Mouse (Mus musculus) limb, embryonic 11.5 days (tissue): Measurements from ENCODE around the gene Gnmt. TPM values are rescaled to one million over a fixed set of nuclear protein-coding genes. Genes with fewer than 3 reads are reported as not detected.
"Not testable (repeated sequence)": the region's sequence is repeated elsewhere in the genome, so short reads cannot be mapped to it uniquely, and the experiment has no call there.

Experiments used
- ATAC-seq: fragments of 200-750 bp; cut with Nextera tagmentation; 2 replicates; pipeline ENCODE4 v1.8.0; 2017; ENCODE audit warnings: low read depth; ENCODE audit not compliant: insufficient number of reproducible peaks, low FRiP score, low TSS enrichment
- DNase-seq: peaks from one replicate; pipeline ENCODE4 v3.0.0-alpha.2; 2015; ENCODE audit warnings: low spot score
- H3K27ac ChIP-seq: fragments of 300-500 bp; sonication (generic); replicated peaks from 2 replicates; pipeline ENCODE4 v1.5.1; 2014; ENCODE audit warnings: low read depth, mild to moderate bottlenecking, low read length
- H3K27me3 ChIP-seq: fragments of 300-500 bp; sonication (generic); 2 replicates; pipeline ENCODE4 v1.6.1; 2014; ENCODE audit warnings: mild to moderate bottlenecking, low read length, mixed read lengths; ENCODE audit not compliant: control insufficient read depth, insufficient read depth
- H3K36me3 ChIP-seq: fragments of 300-500 bp; sonication (generic); 2 replicates; pipeline ENCODE4 v1.6.1; 2014; ENCODE audit warnings: mild to moderate bottlenecking, low read length, moderate library complexity, mixed read lengths; ENCODE audit not compliant: control insufficient read depth, insufficient read depth
- H3K4me1 ChIP-seq: fragments of 300-500 bp; sonication (generic); 2 replicates; pipeline ENCODE4 v1.6.1; 2014; ENCODE audit warnings: low read length, mixed read lengths; ENCODE audit not compliant: control insufficient read depth, insufficient read depth
- H3K4me2 ChIP-seq: fragments of 300-500 bp; sonication (generic); 2 replicates; pipeline ENCODE4 v1.6.1; 2014; ENCODE audit warnings: low read depth, mild to moderate bottlenecking, moderate library complexity; ENCODE audit not compliant: severe bottlenecking
- H3K4me3 ChIP-seq: fragments of 300-500 bp; sonication (generic); 2 replicates; pipeline ENCODE4 v1.5.1; 2014; ENCODE audit warnings: low read depth, low read length
- H3K9ac ChIP-seq: fragments of 300-500 bp; sonication (generic); 2 replicates; pipeline ENCODE4 v1.6.1; 2014; ENCODE audit warnings: mild to moderate bottlenecking, low read length
- H3K9me3 ChIP-seq: fragments of 300-500 bp; sonication (generic); 2 replicates; pipeline ENCODE4 v1.6.1; 2016; ENCODE audit warnings: low read length; ENCODE audit not compliant: control insufficient read depth
- WGBS: fragments of 180-500 bp; shearing (Covaris S2); extraction: QIAGEN DNeasy Blood & Tissue Kit; methylation state at CpG from one replicate; pipeline ENCODE4 v1.1.7; 2014; 5-methylcytosine and 5-hydroxymethylcytosine counted together
- polyA plus RNA-seq: library from polyadenylated mRNA; unstranded; fragments of >200 nt; fragmentation: Nextera tagmentation; extraction: Ambion mirVana; gene quantifications from 2 replicates; pipeline ENCODE4 v1.2.1, GENCODE M21; 2014

The Gnmt gene
- polyA plus RNA-seq, 1 experiment from 2014 or later: 0.35 TPM

- H3K9me3 ChIP-seq: no peaks in the 10 kb centered on the region
- no peak overlapping the region for H3K27ac ChIP-seq
- H3K27me3 ChIP-seq: no peaks in the 10 kb centered on the region
- no peak for DNase-seq
- ATAC-seq: no peak
- H3K36me3 ChIP-seq: peaks cover 4% of the 10 kb centered on the region
- peaks cover 11% of the 10 kb centered on the region; the same call in 1 of the 2 replicates for H3K4me1 ChIP-seq
- H3K9ac ChIP-seq: no peak overlapping the region
- 77% methylated on average over 4 of the region's 4 CpGs for WGBS
- no peak overlapping the region for H3K4me3 ChIP-seq
- H3K4me2 ChIP-seq: no peak overlapping the region
These were observed 42.1 kb upstream of the Gnmt start for GRCm38 (mm10) chr17:46771025-46771424.

GRCm38 (mm10) chr17:46770546-46770945, 41.6 kb upstream of the Gnmt start:
- 92% methylated on average over 11 of the region's 11 CpGs for WGBS

GRCm38 (mm10) chr17:46767868-46768267, 38.9 kb upstream of the Gnmt start:
- no peaks in the 10 kb centered on the region for H3K36me3 ChIP-seq
- H3K27ac ChIP-seq: no peak overlapping the region
- peak overlapping the region; percentile 30; the same call in 1 of the 2 replicates for H3K9ac ChIP-seq
- peaks cover 11% of the 10 kb centered on the region; the same call in 1 of the 2 replicates for H3K4me1 ChIP-seq
- WGBS: 37% methylated on average over 8 of the region's 8 CpGs
- H3K4me3 ChIP-seq: no peak overlapping the region
- ATAC-seq (no peak), DNase-seq (peak; percentile 36)
- H3K27me3 ChIP-seq: no peaks in the 10 kb centered on the region
- no peaks in the 10 kb centered on the region for H3K9me3 ChIP-seq
- no peak overlapping the region for H3K4me2 ChIP-seq

More at GRCm38 (mm10) chr17:46770546-46770945, 41.6 kb upstream of the Gnmt start:
- H3K27me3 ChIP-seq: no peaks in the 10 kb centered on the region
- no peak overlapping the region for H3K4me3 ChIP-seq
- no peak overlapping the region for H3K9ac ChIP-seq
- H3K36me3 ChIP-seq: 0 out of 2 replicates have a peak, but pooled peaks cover 2% of the 10 kb centered on the region
- H3K27ac ChIP-seq: no peak overlapping the region
- H3K9me3 ChIP-seq: no peaks in the 10 kb centered on the region
- no peak for ATAC-seq
- no peak overlapping the region for H3K4me2 ChIP-seq
- peaks cover 11% of the 10 kb centered on the region; the same call in 1 of the 2 replicates for H3K4me1 ChIP-seq
- no peak for DNase-seq

GRCm38 (mm10) chr17:46764916-46765315, 35.9 kb upstream of the Gnmt start:
- not testable (repeated sequence) for ATAC-seq, H3K27ac ChIP-seq, H3K27me3 ChIP-seq, H3K4me1 ChIP-seq, H3K9me3 ChIP-seq, DNase-seq, H3K4me2 ChIP-seq, H3K9ac ChIP-seq, H3K4me3 ChIP-seq, H3K36me3 ChIP-seq
- WGBS: 66% methylated on average over 8 of the region's 9 CpGs

- Histone ChIP-seq H3K36me3 (no peaks in the 10 kb centered on the region), H3K9me3 (no peaks in the 10 kb centered on the region), H3K27ac (no peak within 1 kb of the TSS), H3K27me3 (no peaks in the 10 kb centered on the region), H3K4me3 (no peak within 1 kb of the TSS), H3K4me1 (peaks cover 5% of the 10 kb centered on the region; the same call in 1 of the 2 replicates), H3K4me2 (no peak within 1 kb of the TSS), H3K9ac (no peak within 1 kb of the TSS; the same call in 1 of the 2 replicates)
- 51% methylated on average over 2 of the region's 2 CpGs for WGBS
- no peak for ATAC-seq
- no peak for DNase-seq
These were observed 34.6 kb upstream of the Gnmt start, which contains the start of gene Ptcra for GRCm38 (mm10) chr17:46763544-46763943. Gene Ptcra, minus strand, starts transcription at chr17:46763712.

- no peak overlapping the region for H3K4me2 ChIP-seq
- H3K4me3 ChIP-seq: no peak overlapping the region
- H3K4me1 ChIP-seq: no peaks in the 10 kb centered on the region
- no peaks in the 10 kb centered on the region for H3K9me3 ChIP-seq
- DNase-seq (no peak), ATAC-seq (no peak)
- H3K27me3 ChIP-seq: no peaks in the 10 kb centered on the region
- 84% methylated on average over 12 of the region's 12 CpGs for WGBS
- H3K9ac ChIP-seq: no peak overlapping the region
- H3K27ac ChIP-seq: no peak overlapping the region
- no peaks in the 10 kb centered on the region for H3K36me3 ChIP-seq
These were observed 29.8 kb upstream of the Gnmt start for GRCm38 (mm10) chr17:46758753-46759152.

- Histone ChIP-seq H3K36me3 (no peaks in the 10 kb centered on the region), H3K27ac (peak within 1 kb of the TSS; percentile 45), H3K9me3 (no peaks in the 10 kb centered on the region; the same call in 1 of the 2 replicates), H3K4me1 (peaks cover 4% of the 10 kb centered on the region), H3K9ac (peak within 1 kb of the TSS; percentile 67), H3K27me3 (no peaks in the 10 kb centered on the region), H3K4me2 (peak within 1 kb of the TSS; percentile 68), H3K4me3 (peak within 1 kb of the TSS; percentile 55)
- ATAC-seq (peak; percentile 98), DNase-seq (peak; percentile 99)
- under 1% methylated on average over 58 of the region's 58 CpGs for WGBS
These were observed 23.0 kb upstream of the Gnmt start, which contains the start of gene Cnpy3 for GRCm38 (mm10) chr17:46751794-46752556. Gene Cnpy3, minus strand, starts transcription at chr17:46752214.

- peak overlapping the region; percentile 68 for H3K4me2 ChIP-seq
- H3K4me1 ChIP-seq: peaks cover 4% of the 10 kb centered on the region
- H3K9me3 ChIP-seq: no peaks in the 10 kb centered on the region; the same call in 1 of the 2 replicates
- H3K4me3 ChIP-seq: peak overlapping the region; percentile 55
- 28% methylated on average over 16 of the region's 16 CpGs for WGBS
- H3K27me3 ChIP-seq: no peaks in the 10 kb centered on the region
- DNase-seq (no peak), ATAC-seq (no peak)
- H3K9ac ChIP-seq: peak overlapping the region; percentile 67
- H3K36me3 ChIP-seq: no peaks in the 10 kb centered on the region; the same call in 1 of the 2 replicates
- H3K27ac ChIP-seq: peak overlapping the region; percentile 44
These were observed 22.3 kb upstream of the Gnmt start for GRCm38 (mm10) chr17:46751056-46751793.
